Mouse (Mus musculus) cortical plate, adult 2 months (tissue): Measurements from ENCODE around the gene Tnfrsf13c.

Source experiments
- CTCF ChIP-seq: fragments of 200-500 bp; IDR thresholded peaks from 2 replicates; pipeline ENCODE4 v1.5.1; 2011; ENCODE audit warnings: mild to moderate bottlenecking, control low read depth, low read length; ENCODE audit not compliant: insufficient read depth; ENCODE audit errors: extremely low read depth
- POLR2A ChIP-seq: fragments of 200-500 bp; IDR thresholded peaks from 2 replicates; pipeline ENCODE4 v1.6.1; 2011; ENCODE audit warnings: mild to moderate bottlenecking, low read length, control low read depth; ENCODE audit not compliant: insufficient read depth; ENCODE audit errors: extremely low read depth

GRCm38 (mm10) chr15:82202086-82202485 lies 22.1 kb downstream of the Tnfrsf13c start:
- TF ChIP-seq CTCF (no peak), POLR2A (no peak)
